Mouse (Mus musculus) gastrocnemius, postnatal 14 days (tissue): ENCODE results near the gene Prss22. TPM values are rescaled to one million over a fixed set of nuclear protein-coding genes. Genes with fewer than 3 reads are reported as not detected.
A peak's percentile ranks its signal among the peaks of the same experiment; 100 is the strongest.
"Not testable (repeated sequence)": the region's sequence is repeated elsewhere in the genome, so short reads cannot be mapped to it uniquely, and the experiment has no call there.

Experiments used
- DNase-seq: peaks from one replicate; pipeline ENCODE4 v3.0.0; 2021; ENCODE audit warnings: mixed read lengths
- intact Hi-C: fragments of 180-260 bp; cut with DNase I; formaldehyde crosslinking; loops from one replicate; pipeline ENCODE4 v1.15.1; 2025; ENCODE audit warnings: low total_unique reads
- microRNA-seq, 2 experiments: library from miRNA; unstranded; fragments of <30 nt; microRNA quantifications; one replicate each; pipeline ENCODE4 v1.2.0; 2021
- total RNA-seq, 2 experiments: library from RNA; stranded (reverse); gene quantifications; 2 replicates each; pipeline ENCODE4 v1.2.3; 2021

The Prss22 gene
- total RNA-seq, 2 experiments from 2014 or later, result not detected

DNA sequence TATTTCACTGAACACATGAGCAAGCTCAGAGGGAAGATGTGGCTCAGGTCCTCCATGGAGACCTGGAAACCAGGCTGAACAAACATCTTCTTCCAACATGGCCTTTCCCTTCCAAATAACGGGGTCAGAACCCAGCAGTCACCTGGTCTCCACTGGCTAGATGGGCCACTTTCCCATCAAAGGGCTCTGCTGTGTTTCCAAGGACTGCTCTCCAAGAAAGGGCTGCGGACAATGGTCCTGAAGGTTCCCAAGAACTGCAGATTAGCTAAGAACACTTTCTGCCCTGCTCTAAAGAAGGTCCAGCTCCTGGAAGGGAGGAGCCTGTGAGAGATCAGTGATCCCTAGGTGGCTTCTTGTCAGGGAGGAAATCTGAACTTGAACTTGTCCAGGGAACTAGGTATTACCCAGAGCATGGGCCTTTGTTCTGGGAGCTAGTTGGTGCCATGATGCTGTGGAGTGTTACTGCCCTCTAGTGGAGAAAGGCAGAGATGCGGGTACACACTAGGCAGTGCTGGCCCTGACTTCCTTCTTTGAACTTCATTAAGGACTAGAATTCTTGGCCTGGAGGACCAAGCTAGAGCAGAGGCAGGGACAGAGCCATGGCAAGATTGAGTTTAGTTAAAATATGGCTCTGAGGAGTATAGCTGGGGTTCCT lies 37.7 kb downstream of the Prss22 start:
- DNase-seq, result peak; percentile 66
- intact Hi-C loops, result loop anchor here (5.0 kb wide), 1 partner anchor 108 kb away; no protein-coding TSS in a partner anchor

DNA sequence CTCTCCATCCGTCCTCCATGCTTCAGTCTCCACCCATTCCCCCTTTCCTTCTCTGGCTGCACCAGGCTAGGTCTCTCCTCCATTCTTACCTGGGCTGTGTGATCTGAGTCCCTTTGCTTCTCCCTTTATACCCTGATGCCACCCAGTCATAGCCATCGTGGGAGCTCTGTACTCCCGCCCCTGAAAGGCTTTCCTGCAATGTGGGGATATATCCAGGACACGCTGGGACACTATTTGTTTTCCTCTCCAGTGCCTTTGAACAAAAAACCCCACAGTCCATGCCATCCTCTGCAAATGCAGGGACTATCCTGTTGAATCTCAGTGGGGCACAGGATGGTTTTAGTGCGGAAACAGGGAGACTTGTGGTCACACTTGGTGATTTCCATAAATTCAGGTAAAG lies 42.7 kb downstream of the Prss22 start, which contains the start of gene Sbpl:
TSS of gene Sbpl (minus strand) at position 101 of the 400 bp plus-strand sequence.
- DNase-seq, result no peak
- intact Hi-C loops, result loop anchor here (5.0 kb wide), 2 partner anchors 78 to 178 kb away; no protein-coding TSS in a partner anchor

DNA sequence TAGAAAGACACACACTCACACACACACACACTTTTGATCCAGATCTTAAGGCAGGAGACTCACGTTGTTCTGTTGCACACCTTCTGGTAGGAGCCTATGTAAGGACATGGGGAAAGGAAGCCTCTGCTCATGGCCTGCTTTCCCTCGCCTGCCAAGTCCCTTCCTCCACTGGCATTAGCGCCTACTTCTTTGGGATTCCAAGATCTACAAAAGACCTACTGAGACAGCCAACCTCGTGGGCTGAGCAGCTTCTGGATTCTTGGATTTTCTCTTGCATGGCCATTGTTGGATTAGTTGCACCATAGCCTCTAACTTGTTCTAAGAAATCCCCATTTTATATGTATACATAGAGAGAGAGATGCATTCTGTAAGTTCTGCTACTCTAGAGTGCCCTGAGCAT lies 47.1 kb downstream of the Prss22 start:
- intact Hi-C loops, DNase-seq: not testable (repeated sequence)

DNA sequence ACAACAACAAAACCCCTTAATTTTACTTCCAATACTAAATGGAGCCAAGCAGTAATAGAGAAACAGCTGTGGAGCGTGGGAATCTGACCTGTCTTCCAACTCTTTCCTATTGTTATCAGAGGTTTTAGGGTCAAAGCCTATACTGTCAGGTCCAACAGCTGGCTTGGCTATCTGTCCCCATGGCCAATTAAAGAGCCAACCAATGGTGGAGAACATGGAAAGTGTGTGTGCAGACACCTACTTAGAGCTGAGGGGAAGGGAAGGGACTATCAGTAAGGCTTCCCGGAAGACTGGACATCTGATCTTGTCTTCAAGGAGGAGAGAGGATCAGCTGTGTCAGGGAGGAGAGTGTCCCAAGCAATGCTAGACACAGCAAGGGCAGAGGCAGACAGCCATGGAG lies 48.8 kb downstream of the Prss22 start:
- DNase-seq, result no peak
- intact Hi-C loops, result no loop called here

DNA sequence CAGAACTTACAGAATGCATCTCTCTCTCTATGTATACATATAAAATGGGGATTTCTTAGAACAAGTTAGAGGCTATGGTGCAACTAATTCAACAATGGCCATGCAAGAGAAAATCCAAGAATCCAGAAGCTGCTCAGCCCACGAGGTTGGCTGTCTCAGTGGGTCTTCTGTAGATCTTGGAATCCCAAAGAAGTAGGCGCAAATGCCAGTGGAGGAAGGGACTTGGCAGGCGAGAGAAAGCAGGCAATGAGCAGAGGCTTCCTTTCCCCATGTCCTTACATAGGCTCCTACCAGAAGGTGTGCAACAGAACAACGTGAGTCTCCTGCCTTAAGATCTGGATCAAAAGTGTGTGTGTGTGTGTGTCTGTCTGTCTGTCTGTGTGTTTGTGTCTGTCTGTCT lies 50.4 kb downstream of the Prss22 start:
- intact Hi-C loops, DNase-seq: not testable (repeated sequence)

Small RNA genes within 50 kb of the gene (microRNA-seq; reads per million reads assigned to microRNA genes)
- 0 reads per million in 2 experiments for gene Gm27700

Other genes with a start within 250 kb of the Prss22 start
- gene Flywch1, start 226.5 kb downstream of the Prss22 start, total RNA-seq, result 10 to 100 TPM; 35.6 to 35.8 TPM
- gene Flywch2, start 212.0 kb downstream of the Prss22 start, total RNA-seq, result 1 to 10 TPM; 1.2 to 2.0 TPM
- 100 to 1,000 TPM; 148 to 169 TPM for gene Srrm2, start 207.6 kb downstream of the Prss22 start, total RNA-seq
- gene Elob, start 169.0 kb downstream of the Prss22 start, total RNA-seq, result 100 to 1,000 TPM; 321 to 328 TPM
- not detected for gene Prss33, start 162.0 kb downstream of the Prss22 start, total RNA-seq
- not detected for gene Prss32, start 154.2 kb downstream of the Prss22 start, total RNA-seq
- gene Prss41, start 153.9 kb downstream of the Prss22 start, total RNA-seq, result under 1 TPM in 1 of 2 experiments, not detected in 1; 0.18 TPM
- gene Prss21, start 130.0 kb downstream of the Prss22 start, total RNA-seq, result not detected
- gene Dcpp1, start 117.2 kb downstream of the Prss22 start, total RNA-seq, result not detected
- gene Dcpp2, start 117.2 kb downstream of the Prss22 start, total RNA-seq, result not detected
- gene Dcpp3, start 80.6 kb downstream of the Prss22 start, total RNA-seq, result not detected
- not detected for gene Sbp, start 56.4 kb downstream of the Prss22 start, total RNA-seq
- gene Sbpl, start 42.8 kb downstream of the Prss22 start, total RNA-seq, result not detected
- gene Prss30, start 17.5 kb downstream of the Prss22 start, total RNA-seq, result not detected
- not detected for gene Prss27, start 40.0 kb upstream of the Prss22 start, total RNA-seq
- gene Kctd5, start 75.4 kb upstream of the Prss22 start, total RNA-seq, result 10 to 100 TPM; 12.3 to 13.6 TPM
- gene Pdpk1, start 152.8 kb upstream of the Prss22 start, total RNA-seq, result 10 to 100 TPM; 39.5 to 41.3 TPM
- 10 to 100 TPM in 1 of 2 experiments, 1 to 10 TPM in 1; 9.5 to 13.5 TPM for gene Amdhd2, start 165.7 kb upstream of the Prss22 start, total RNA-seq
- 100 to 1,000 TPM; 167 to 178 TPM for gene Atp6v0c, start 171.6 kb upstream of the Prss22 start, total RNA-seq
- 1 to 10 TPM; 3.4 to 3.5 TPM for gene Tbc1d24, start 207.5 kb upstream of the Prss22 start, total RNA-seq
- gene Ntn3, start 211.4 kb upstream of the Prss22 start, total RNA-seq, result 1 to 10 TPM in 1 of 2 experiments, under 1 TPM in 1; 0.86 to 1.1 TPM
- 1 to 10 TPM; 1.9 to 2.3 TPM for gene Tedc2, start 222.8 kb upstream of the Prss22 start, total RNA-seq